Mouse (Mus musculus): ENCODE results near the gene Anks1. TPM values are rescaled to one million over a fixed set of nuclear protein-coding genes. Genes with fewer than 3 reads are reported as not detected.

Gene Anks1
- polyA plus RNA-seq, 1 experiment from 2014 or later = 7.7 TPM

GRCm38 (mm10) chr17:27934136-27934910 is 25.2 kb downstream of the Anks1 start:
- WGBS = 84% methylated on average over 10 of the region's 10 CpGs
- H3K9ac ChIP-seq = no peak overlapping the region
- no peak overlapping the region for H3K27ac ChIP-seq (replicated peaks)
- H3K4me2 ChIP-seq = no peak overlapping the region
- H3K9me3 ChIP-seq = no peaks in the 10 kb centered on the region
- no peak for ATAC-seq (ENCODE audit: extremely low read depth, insufficient number of reproducible peaks, low FRiP score, low TSS enrichment)
- no peak overlapping the region for H3K4me3 ChIP-seq
- peaks cover 41% of the 10 kb centered on the region for H3K4me1 ChIP-seq
- H3K27me3 ChIP-seq (replicated peaks) = no peaks in the 10 kb centered on the region
- no peaks in the 10 kb centered on the region for H3K36me3 ChIP-seq

GRCm38 (mm10) chr17:27935091-27935490 is 26.0 kb downstream of the Anks1 start:
- 65% methylated on average over 3 of the region's 3 CpGs for WGBS
- H3K4me3 ChIP-seq = no peak overlapping the region
- no peaks in the 10 kb centered on the region for H3K9me3 ChIP-seq
- H3K9ac ChIP-seq = no peak overlapping the region
- peaks cover 48% of the 10 kb centered on the region for H3K4me1 ChIP-seq
- ATAC-seq (ENCODE audit: extremely low read depth, insufficient number of reproducible peaks, low FRiP score, low TSS enrichment) = no peak
- H3K27me3 ChIP-seq (replicated peaks) = no peaks in the 10 kb centered on the region
- H3K4me2 ChIP-seq = no peak overlapping the region
- H3K36me3 ChIP-seq = no peaks in the 10 kb centered on the region
- no peak overlapping the region for H3K27ac ChIP-seq (replicated peaks)

- Histone ChIP-seq H3K27me3 (replicated peaks) (no peaks in the 10 kb centered on the region), H3K9me3 (no peaks in the 10 kb centered on the region), H3K4me1 (peaks cover 68% of the 10 kb centered on the region), H3K4me3 (no peak overlapping the region), H3K4me2 (no peak overlapping the region), H3K9ac (no peak overlapping the region), H3K36me3 (no peaks in the 10 kb centered on the region), H3K27ac (replicated peaks) (peak overlapping the region; percentile 73)
- no peak for ATAC-seq (ENCODE audit: extremely low read depth, insufficient number of reproducible peaks, low FRiP score, low TSS enrichment)
- WGBS = 72% methylated on average over 4 of the region's 4 CpGs
Measured at GRCm38 (mm10) chr17:27937054-27937615, 28.0 kb downstream of the Anks1 start.

GRCm38 (mm10) chr17:27938121-27938754 is 29.1 kb downstream of the Anks1 start:
- Histone ChIP-seq H3K4me1 (peaks cover 65% of the 10 kb centered on the region), H3K4me3 (no peak overlapping the region), H3K9me3 (no peaks in the 10 kb centered on the region), H3K4me2 (no peak overlapping the region), H3K27me3 (replicated peaks) (no peaks in the 10 kb centered on the region), H3K9ac (peak overlapping the region; percentile 24; the same call in 1 of the 2 replicates), H3K36me3 (no peaks in the 10 kb centered on the region), H3K27ac (replicated peaks) (peak overlapping the region; percentile 73)
- ATAC-seq (ENCODE audit: extremely low read depth, insufficient number of reproducible peaks, low FRiP score, low TSS enrichment) = no peak
- WGBS = 54% methylated on average over 12 of the region's 12 CpGs

GRCm38 (mm10) chr17:27939028-27939427 is 29.9 kb downstream of the Anks1 start:
- peaks cover 65% of the 10 kb centered on the region for H3K4me1 ChIP-seq
- 59% methylated on average over 5 of the region's 5 CpGs for WGBS
- no peaks in the 10 kb centered on the region for H3K36me3 ChIP-seq
- no peaks in the 10 kb centered on the region for H3K9me3 ChIP-seq
- ATAC-seq (ENCODE audit: extremely low read depth, insufficient number of reproducible peaks, low FRiP score, low TSS enrichment) = no peak
- H3K27me3 ChIP-seq (replicated peaks) = no peaks in the 10 kb centered on the region
- 0 out of 2 replicates have a peak overlapping the region, but pooled peaks have one; percentile 24 for H3K9ac ChIP-seq
- H3K27ac ChIP-seq (replicated peaks) = peak overlapping the region; percentile 73
- no peak overlapping the region for H3K4me3 ChIP-seq
- no peak overlapping the region for H3K4me2 ChIP-seq

GRCm38 (mm10) chr17:27940352-27940751 is 31.2 kb downstream of the Anks1 start:
- Histone ChIP-seq H3K4me3 (no peak overlapping the region), H3K27me3 (replicated peaks) (no peaks in the 10 kb centered on the region), H3K27ac (replicated peaks) (peak overlapping the region; percentile 46), H3K4me2 (no peak overlapping the region), H3K9me3 (no peaks in the 10 kb centered on the region), H3K36me3 (no peaks in the 10 kb centered on the region), H3K9ac (peak overlapping the region; percentile 8; the same call in 1 of the 2 replicates), H3K4me1 (peaks cover 68% of the 10 kb centered on the region)
- ATAC-seq (ENCODE audit: extremely low read depth, insufficient number of reproducible peaks, low FRiP score, low TSS enrichment) = no peak
- WGBS = 77% methylated on average over 4 of the region's 4 CpGs

- Histone ChIP-seq H3K4me1 (peaks cover 74% of the 10 kb centered on the region), H3K9me3 (no peaks in the 10 kb centered on the region), H3K4me2 (no peak overlapping the region), H3K9ac (no peak overlapping the region), H3K4me3 (no peak overlapping the region), H3K36me3 (no peaks in the 10 kb centered on the region), H3K27me3 (replicated peaks) (no peaks in the 10 kb centered on the region), H3K27ac (replicated peaks) (no peak overlapping the region)
- no peak for ATAC-seq (ENCODE audit: extremely low read depth, insufficient number of reproducible peaks, low FRiP score, low TSS enrichment)
- WGBS = 66% methylated on average over 5 of the region's 5 CpGs
Measured at GRCm38 (mm10) chr17:27941178-27941577, 32.1 kb downstream of the Anks1 start.

GRCm38 (mm10) chr17:27941698-27942097 is 32.6 kb downstream of the Anks1 start:
- Histone ChIP-seq H3K27ac (replicated peaks) (0 out of 2 replicates have a peak overlapping the region, but pooled peaks have one; percentile 5), H3K4me1 (peaks cover 75% of the 10 kb centered on the region), H3K4me2 (no peak overlapping the region), H3K9me3 (no peaks in the 10 kb centered on the region), H3K4me3 (no peak overlapping the region), H3K36me3 (no peaks in the 10 kb centered on the region), H3K27me3 (replicated peaks) (no peaks in the 10 kb centered on the region), H3K9ac (no peak overlapping the region)
- WGBS = 52% methylated on average over 2 of the region's 2 CpGs
- ATAC-seq (ENCODE audit: extremely low read depth, insufficient number of reproducible peaks, low FRiP score, low TSS enrichment) = no peak

- Histone ChIP-seq H3K4me2 (no peak overlapping the region), H3K36me3 (no peaks in the 10 kb centered on the region), H3K4me3 (no peak overlapping the region), H3K4me1 (peaks cover 75% of the 10 kb centered on the region), H3K27me3 (replicated peaks) (no peaks in the 10 kb centered on the region), H3K9me3 (no peaks in the 10 kb centered on the region), H3K9ac (no peak overlapping the region), H3K27ac (replicated peaks) (no peak overlapping the region)
- ATAC-seq (ENCODE audit: extremely low read depth, insufficient number of reproducible peaks, low FRiP score, low TSS enrichment) = no peak
- WGBS = 82% methylated on average over 4 of the region's 4 CpGs
Measured at GRCm38 (mm10) chr17:27942131-27942530, 33.0 kb downstream of the Anks1 start.

- Histone ChIP-seq H3K27me3 (replicated peaks) (no peaks in the 10 kb centered on the region), H3K9ac (peak overlapping the region; percentile 45; the same call in 1 of the 2 replicates), H3K4me3 (no peak overlapping the region), H3K27ac (replicated peaks) (peak overlapping the region; percentile 77), H3K4me2 (no peak overlapping the region), H3K36me3 (no peaks in the 10 kb centered on the region), H3K9me3 (no peaks in the 10 kb centered on the region), H3K4me1 (peaks cover 42% of the 10 kb centered on the region)
- WGBS = 41% methylated on average over 6 of the region's 6 CpGs
- ATAC-seq (ENCODE audit: extremely low read depth, insufficient number of reproducible peaks, low FRiP score, low TSS enrichment) = peak; percentile 48; the same call in 1 of the 2 replicates
Measured at GRCm38 (mm10) chr17:27945546-27946216, 36.6 kb downstream of the Anks1 start.

- no peaks in the 10 kb centered on the region for H3K27me3 ChIP-seq (replicated peaks)
- H3K4me2 ChIP-seq = no peak overlapping the region
- H3K36me3 ChIP-seq = no peaks in the 10 kb centered on the region
- WGBS = 81% methylated on average over 8 of the region's 8 CpGs
- H3K4me1 ChIP-seq = peaks cover 35% of the 10 kb centered on the region
- peak overlapping the region; percentile 77 for H3K27ac ChIP-seq (replicated peaks)
- no peak overlapping the region for H3K4me3 ChIP-seq
- peak overlapping the region; percentile 40; the same call in 1 of the 2 replicates for H3K9ac ChIP-seq
- no peak for ATAC-seq (ENCODE audit: extremely low read depth, insufficient number of reproducible peaks, low FRiP score, low TSS enrichment)
- H3K9me3 ChIP-seq = no peaks in the 10 kb centered on the region
Measured at GRCm38 (mm10) chr17:27946371-27946770, 37.3 kb downstream of the Anks1 start.
